Mouse (Mus musculus): ENCODE results near the gene Zp1. TPM values are rescaled to one million over a fixed set of nuclear protein-coding genes. Genes with fewer than 3 reads are reported as not detected.

The Zp1 gene
- total and polyA plus RNA-seq, 3 experiments, result 0.26 TPM; not detected in 2

- Histone ChIP-seq H3K27ac (ENCODE audit: insufficient read depth, low read depth) (no peak overlapping the region), H3K27me3 (replicated peaks) (no peaks in the 10 kb centered on the region), H3K4me3 (replicated peaks in 1 of 3; ENCODE audit: low read depth in 2 of 3, low read length in 2 of 3, poor library complexity in 1 of 3) (no peak overlapping the region), H3K4me1 (ENCODE audit: control insufficient read depth in 1 of 2, insufficient read depth in 2 of 2) (peaks cover 17 to 41% of the 10 kb centered on the region in 2 experiments), H3K9me3 (replicated peaks; ENCODE audit: low read length) (no peaks in the 10 kb centered on the region), H3K36me3 (replicated peaks in 1 of 2; ENCODE audit: control insufficient read depth in 1 of 2, insufficient read depth in 1 of 2, low read length in 1 of 2) (peaks cover 0 to 10% of the 10 kb centered on the region in 2 experiments), H3K4me2 (ENCODE audit: insufficient read depth, low read depth, poor library complexity, severe bottlenecking) (no peak overlapping the region), H3K79me2 (replicated peaks; ENCODE audit: control insufficient read depth, extremely low read depth, insufficient read depth, poor library complexity, severe bottlenecking) (no peaks in the 10 kb centered on the region), H3K9ac (ENCODE audit: insufficient read depth, low read depth) (no peak overlapping the region)
- peak; percentile 61 for DNase-seq (ENCODE audit: extremely low read depth)
- dilution Hi-C loops (cut with MboI; ENCODE audit: extremely low pct_ligation_motif_present, extremely low pct_unique_long_range_greater_than_20kb, low sequenced_read_pairs), result no loop called here
- in situ Hi-C loops (cut with MboI; ENCODE audit: low pct_ligation_motif_present, low pct_unique_long_range_greater_than_20kb, low sequenced_read_pairs), result loop anchor here (5.0 kb wide), 1 partner anchor 48 kb away; no protein-coding TSS in a partner anchor
- peak; percentile 48; the same call in 1 of the 2 replicates for TF ChIP-seq MEF2A (IDR thresholded peaks at IDR 0.05; ENCODE audit: borderline replicate concordance, low read depth, low read length)
- no peak for TF ChIP-seq NELFE (IDR thresholded peaks at IDR 0.05; ENCODE audit: low read depth, low read length)
- no peak for TF ChIP-seq GABPA (IDR thresholded peaks at IDR 0.05; ENCODE audit: insufficient replicate concordance, low read depth, low read length)
Measured at GRCm38 (mm10) chr19:10914291-10914690, 6.1 kb downstream of the Zp1 start.

- Histone ChIP-seq H3K27ac (ENCODE audit: insufficient read depth, low read depth) (no peak overlapping the region), H3K4me2 (ENCODE audit: insufficient read depth, low read depth, poor library complexity, severe bottlenecking) (no peak overlapping the region), H3K9me3 (replicated peaks; ENCODE audit: low read length) (no peaks in the 10 kb centered on the region), H3K4me3 (replicated peaks in 1 of 3; ENCODE audit: low read depth in 2 of 3, low read length in 2 of 3, poor library complexity in 1 of 3) (no peak overlapping the region), H3K9ac (ENCODE audit: insufficient read depth, low read depth) (no peak overlapping the region), H3K79me2 (replicated peaks; ENCODE audit: control insufficient read depth, extremely low read depth, insufficient read depth, poor library complexity, severe bottlenecking) (no peaks in the 10 kb centered on the region), H3K27me3 (replicated peaks) (no peaks in the 10 kb centered on the region), H3K36me3 (replicated peaks in 1 of 2; ENCODE audit: control insufficient read depth in 1 of 2, insufficient read depth in 1 of 2, low read length in 1 of 2) (peaks cover 35 to 59% of the 10 kb centered on the region in 2 experiments), H3K4me1 (ENCODE audit: control insufficient read depth in 1 of 2, insufficient read depth in 2 of 2) (peaks cover under 1 to 6% of the 10 kb centered on the region in 2 experiments; a peak in 3 of 4 replicates)
- no peak for DNase-seq (ENCODE audit: extremely low read depth)
- dilution Hi-C loops (cut with MboI; ENCODE audit: extremely low pct_ligation_motif_present, extremely low pct_unique_long_range_greater_than_20kb, low sequenced_read_pairs) (no loop called here), in situ Hi-C loops (cut with MboI; ENCODE audit: low pct_ligation_motif_present, low pct_unique_long_range_greater_than_20kb, low sequenced_read_pairs) (no loop called here)
- no peak for TF ChIP-seq RAD21 (IDR thresholded peaks at IDR 0.05; ENCODE audit: low read depth, low read length)
- TF ChIP-seq CHD1 (IDR thresholded peaks at IDR 0.05; ENCODE audit: low read depth, low read length), result no peak
- TF ChIP-seq MYC (IDR thresholded peaks at IDR 0.05; ENCODE audit: low read depth, low read length), result no peak
- no peak for TF ChIP-seq ETS1 (conservative IDR thresholded peaks at IDR 0.05; ENCODE audit: low read depth, low read length)
- TF ChIP-seq SMC3 (IDR thresholded peaks at IDR 0.05; ENCODE audit: low read depth, low read length), result no peak
Measured at GRCm38 (mm10) chr19:10909087-10909721, 11.2 kb downstream of the Zp1 start.

GRCm38 (mm10) chr19:10907891-10908290 is 12.5 kb downstream of the Zp1 start:
- no peaks in the 10 kb centered on the region for H3K9me3 ChIP-seq (replicated peaks; ENCODE audit: low read length)
- H3K4me3 ChIP-seq (replicated peaks in 1 of 3; ENCODE audit: low read depth in 2 of 3, low read length in 2 of 3, poor library complexity in 1 of 3), result no peak overlapping the region
- in situ Hi-C loops (cut with MboI; ENCODE audit: low pct_ligation_motif_present, low pct_unique_long_range_greater_than_20kb, low sequenced_read_pairs) (no loop called here), dilution Hi-C loops (cut with MboI; ENCODE audit: extremely low pct_ligation_motif_present, extremely low pct_unique_long_range_greater_than_20kb, low sequenced_read_pairs) (no loop called here)
- no peak overlapping the region for H3K27ac ChIP-seq (ENCODE audit: insufficient read depth, low read depth)
- H3K4me1 ChIP-seq (ENCODE audit: control insufficient read depth in 1 of 2, insufficient read depth in 2 of 2), result no peaks in the 10 kb centered on the region
- no peaks in the 10 kb centered on the region for H3K27me3 ChIP-seq (replicated peaks)
- no peak overlapping the region for H3K4me2 ChIP-seq (ENCODE audit: insufficient read depth, low read depth, poor library complexity, severe bottlenecking)
- TF ChIP-seq NELFE (IDR thresholded peaks at IDR 0.05; ENCODE audit: low read depth, low read length) (peak; percentile 38; the same call in 1 of the 2 replicates), CTCF (conservative IDR thresholded peaks at IDR 0.05 in 1 of 2, IDR thresholded peaks at IDR 0.05 in 1 of 2; ENCODE audit: low read depth in 2 of 2, low read length in 2 of 2) (peak; percentile 94 to 98), BHLHE40 (IDR thresholded peaks at IDR 0.05; ENCODE audit: low read depth, low read length) (no peak), RAD21 (IDR thresholded peaks at IDR 0.05; ENCODE audit: low read depth, low read length) (peak; percentile 89), IRF4 (IDR thresholded peaks at IDR 0.05; ENCODE audit: low read depth, low read length) (0 out of 2 replicates have a peak, but pooled peaks have one; percentile 16), EP300 (IDR thresholded peaks at IDR 0.05; ENCODE audit: low read length) (no peak), MXI1 (IDR thresholded peaks at IDR 0.05; ENCODE audit: low read depth, low read length) (no peak), JUND (conservative IDR thresholded peaks at IDR 0.05; ENCODE audit: low read depth, low read length) (peak; percentile 12; the same call in 1 of the 2 replicates), ZC3H11A (IDR thresholded peaks at IDR 0.05; ENCODE audit: low read depth, low read length) (peak; percentile 56), ZMIZ1 (IDR thresholded peaks at IDR 0.05; ENCODE audit: low read depth, low read length) (peak; percentile 36; the same call in 1 of the 2 replicates), SIN3A (IDR thresholded peaks at IDR 0.05; ENCODE audit: low read length) (0 out of 2 replicates have a peak, but pooled peaks have one; percentile 33), POLR2AphosphoS2 (IDR thresholded peaks at IDR 0.05; ENCODE audit: low read depth, low read length) (peak; percentile 34; the same call in 1 of the 2 replicates), MYC (IDR thresholded peaks at IDR 0.05; ENCODE audit: low read depth, low read length) (0 out of 2 replicates have a peak, but pooled peaks have one; percentile 39), USF2 (conservative IDR thresholded peaks at IDR 0.05; ENCODE audit: low read depth, low read length) (no peak), SMC3 (IDR thresholded peaks at IDR 0.05; ENCODE audit: low read depth, low read length) (peak; percentile 95), TCF12 (IDR thresholded peaks at IDR 0.05; ENCODE audit: low read depth, low read length) (no peak)
- peak; percentile 62 for DNase-seq (ENCODE audit: extremely low read depth)
- peaks cover 48 to 72% of the 10 kb centered on the region in 2 experiments for H3K36me3 ChIP-seq (replicated peaks in 1 of 2; ENCODE audit: control insufficient read depth in 1 of 2, insufficient read depth in 1 of 2, low read length in 1 of 2)
- no peak overlapping the region for H3K9ac ChIP-seq (ENCODE audit: insufficient read depth, low read depth)
- H3K79me2 ChIP-seq (replicated peaks; ENCODE audit: control insufficient read depth, extremely low read depth, insufficient read depth, poor library complexity, severe bottlenecking), result no peaks in the 10 kb centered on the region
